Mouse (Mus musculus) C2C12 (cell line): ENCODE data around the gene Rhbdf2.

Experiments
- CTCF ChIP-seq: IDR thresholded peaks from one replicate; pipeline ENCODE4 v1.5.1; 2011; ENCODE audit not compliant: control insufficient read depth, insufficient read depth, insufficient read length
- FOSL1 ChIP-seq: IDR thresholded peaks from one replicate; pipeline ENCODE4 v1.8.0; 2011; ENCODE audit warnings: mild to moderate bottlenecking, low read length; ENCODE audit not compliant: poor library complexity, insufficient read depth, severe bottlenecking
- MYOD1 ChIP-seq: IDR thresholded peaks from one replicate; pipeline ENCODE4 v1.6.1; 2011; ENCODE audit warnings: low read depth; ENCODE audit not compliant: control insufficient read depth, insufficient read length

- no peak for TF ChIP-seq MYOD1
- no peak for TF ChIP-seq FOSL1
- TF ChIP-seq CTCF: peak; percentile 44
These were observed 72.5 kb downstream of the Rhbdf2 start for GRCm38 (mm10) chr11:116554171-116554878.
